Mouse (Mus musculus) adrenal gland, adult 8-10 months (tissue): ENCODE data around the gene Slc31a1. TPM values are rescaled to one million over a fixed set of nuclear protein-coding genes. Genes with fewer than 3 reads are reported as not detected.

Source experiments
- DNase-seq: peaks from one replicate; pipeline ENCODE4 v3.0.0; 2022
- total RNA-seq, 4 experiments: library from RNA; stranded (reverse); gene quantifications; 2 replicates each; pipeline ENCODE4 v1.2.4; 2022

The Slc31a1 gene
- total RNA-seq, 4 experiments from 2014 or later = 44.5 to 59.7 (median 49.9) TPM

DNA sequence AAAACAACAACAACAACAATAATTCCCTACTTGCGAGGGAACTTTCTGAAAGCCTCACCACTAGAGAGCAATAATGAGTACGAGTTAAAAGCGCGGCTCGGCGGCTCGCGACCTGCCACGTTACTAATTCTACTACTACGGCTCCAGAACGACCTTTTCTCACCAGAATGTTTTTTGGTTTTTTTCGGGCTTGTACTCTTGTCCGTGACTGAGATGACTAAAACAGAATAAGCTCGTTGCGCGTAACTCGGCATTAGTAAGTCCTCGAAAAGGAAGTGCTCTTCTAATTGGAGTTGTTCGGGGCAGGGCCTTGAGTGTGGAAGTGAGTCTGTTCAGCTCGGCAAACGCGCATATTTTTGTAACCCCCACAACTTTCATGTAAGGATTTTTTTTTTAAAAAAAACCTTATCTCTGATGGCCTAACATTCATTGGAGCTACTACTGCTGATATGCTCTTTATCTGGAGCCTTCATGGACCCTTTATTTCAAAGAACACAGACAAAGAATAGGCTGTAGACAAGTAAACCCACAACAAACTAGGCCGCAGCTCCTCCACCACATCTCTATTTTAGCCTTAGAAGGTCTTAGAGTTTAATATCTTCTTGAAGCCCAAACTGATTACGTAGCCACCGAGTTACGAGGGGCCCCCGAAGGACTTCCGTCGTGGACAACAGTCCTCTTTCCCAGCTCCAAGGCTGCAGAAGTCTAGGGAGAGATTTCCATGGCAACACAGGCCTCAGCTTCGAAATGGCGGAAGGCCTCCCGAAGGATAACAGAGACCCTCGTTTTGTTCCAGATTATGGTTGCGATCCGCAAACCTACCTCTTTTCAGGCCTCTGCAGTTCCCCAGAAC, 47.4 kb downstream of the Slc31a1 start:
- DNase-seq = peak; percentile 42

DNA sequence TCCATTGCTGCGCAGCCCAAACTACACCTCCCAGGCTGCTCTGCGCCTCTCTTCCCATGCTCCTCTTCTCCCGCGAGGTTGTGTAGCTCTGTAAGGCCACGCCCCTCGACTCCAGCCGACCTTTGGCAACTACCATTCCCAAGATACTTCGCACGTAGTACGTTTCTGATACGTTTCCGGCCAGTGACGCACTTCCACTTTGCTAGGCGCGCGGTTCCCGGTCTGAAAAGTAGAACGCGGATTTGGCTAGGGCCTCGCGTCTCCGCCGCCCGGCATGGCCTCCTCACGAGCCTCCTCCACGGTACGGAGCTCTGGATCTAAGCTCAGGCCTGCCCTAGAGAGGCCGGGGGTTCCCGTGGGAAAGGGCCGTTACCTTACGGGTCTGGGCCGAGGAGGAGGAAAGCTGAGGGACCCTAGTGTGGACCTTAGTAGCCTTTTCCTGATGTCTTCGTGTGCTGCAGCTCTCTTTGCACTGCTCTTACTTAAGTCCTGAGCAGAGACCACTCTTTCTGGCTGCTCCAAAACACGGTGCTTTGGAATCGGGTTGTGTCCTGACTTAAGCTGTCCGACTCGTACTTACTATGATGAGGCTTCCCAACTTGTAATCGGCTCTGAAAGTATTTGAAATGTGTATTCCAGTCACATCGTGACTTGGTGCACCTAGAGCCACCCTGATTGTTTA, 48.2 kb downstream of the Slc31a1 start, which contains the start of the genes Cdc26 and Prpf4:
Gene Cdc26, minus strand, starts transcription at position 42 of the 682 bp plus-strand sequence.
Gene Prpf4, plus strand, starts transcription at position 197 of the 682 bp plus-strand sequence.
- DNase-seq = peak; percentile 99

DNA sequence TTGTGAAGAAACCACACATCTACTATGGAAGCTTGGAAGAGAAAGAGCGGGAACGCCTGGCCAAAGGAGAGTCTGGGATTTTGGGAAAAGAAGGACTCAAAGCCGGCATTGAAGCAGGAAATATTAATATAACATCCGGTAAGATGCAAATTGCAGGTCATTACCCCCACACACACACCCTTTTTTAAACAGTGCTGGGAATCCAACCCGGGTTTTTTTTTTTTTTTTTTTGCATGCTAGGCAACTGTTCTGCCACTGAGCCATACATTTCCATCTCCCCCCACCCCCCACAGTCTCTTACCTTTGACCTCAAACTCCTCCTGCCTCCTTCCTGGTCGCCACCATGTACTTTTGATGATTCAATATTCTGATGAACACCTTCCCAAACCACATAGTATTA, 49.1 kb downstream of the Slc31a1 start:
- DNase-seq = no peak

DNA sequence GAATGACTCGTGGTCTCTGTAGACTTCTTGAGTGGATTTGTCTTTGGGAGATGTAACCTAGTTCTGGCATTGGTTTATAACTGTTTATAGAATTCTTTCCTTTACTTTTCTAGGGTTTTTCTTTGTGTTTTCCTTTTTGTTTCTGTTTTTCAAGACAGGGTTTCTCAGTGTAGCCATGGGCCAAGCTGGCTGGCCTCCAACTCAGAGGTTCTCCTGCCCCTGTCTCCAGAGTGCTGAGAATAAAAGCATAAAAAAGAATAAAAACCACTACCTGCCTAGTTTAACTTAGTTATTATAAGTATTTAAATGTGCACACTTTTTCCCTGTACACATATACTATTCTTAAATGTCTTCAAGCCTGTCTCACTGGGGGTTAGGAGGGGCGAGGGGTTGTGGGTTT, 49.8 kb downstream of the Slc31a1 start:
- no peak for DNase-seq

DNA sequence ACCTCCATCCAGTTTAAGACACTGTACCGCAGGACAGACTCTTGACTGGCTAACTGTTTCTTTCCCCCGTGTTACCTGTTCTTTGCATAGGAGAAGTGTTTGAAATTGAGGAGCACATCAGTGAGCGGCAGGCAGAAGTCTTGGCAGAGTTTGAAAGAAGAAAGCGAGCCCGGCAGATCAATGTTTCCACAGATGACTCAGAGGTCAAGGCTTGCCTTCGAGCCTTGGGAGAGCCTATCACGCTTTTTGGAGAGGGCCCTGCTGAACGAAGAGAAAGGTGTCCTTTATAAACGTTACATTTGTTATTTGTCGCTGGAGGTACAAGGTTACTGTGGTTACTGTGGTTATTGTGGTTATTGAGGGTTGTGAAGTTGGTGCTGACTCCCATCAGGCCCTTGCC, 51.1 kb downstream of the Slc31a1 start:
- DNase-seq = peak; percentile 80

DNA sequence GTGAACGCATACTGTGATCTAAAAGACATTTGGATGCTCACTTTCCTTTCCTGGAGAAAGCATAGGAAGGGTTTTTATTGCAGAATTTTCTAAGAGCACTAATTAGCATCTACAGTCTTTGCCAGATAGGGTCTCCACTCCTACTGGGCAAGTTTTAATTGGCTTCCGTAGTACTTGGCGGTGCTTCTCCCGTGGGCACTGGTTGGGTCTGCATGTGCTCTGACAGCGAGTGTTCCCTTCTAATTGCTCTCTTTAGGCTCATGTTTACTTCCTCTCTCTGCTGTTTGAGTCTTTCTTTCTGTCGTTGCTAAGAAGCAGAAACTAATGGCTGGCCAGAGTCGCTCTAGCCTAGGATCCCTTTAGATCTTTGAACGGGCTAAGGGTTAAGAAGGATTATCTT, 57.9 kb downstream of the Slc31a1 start:
- no peak for DNase-seq

DNA sequence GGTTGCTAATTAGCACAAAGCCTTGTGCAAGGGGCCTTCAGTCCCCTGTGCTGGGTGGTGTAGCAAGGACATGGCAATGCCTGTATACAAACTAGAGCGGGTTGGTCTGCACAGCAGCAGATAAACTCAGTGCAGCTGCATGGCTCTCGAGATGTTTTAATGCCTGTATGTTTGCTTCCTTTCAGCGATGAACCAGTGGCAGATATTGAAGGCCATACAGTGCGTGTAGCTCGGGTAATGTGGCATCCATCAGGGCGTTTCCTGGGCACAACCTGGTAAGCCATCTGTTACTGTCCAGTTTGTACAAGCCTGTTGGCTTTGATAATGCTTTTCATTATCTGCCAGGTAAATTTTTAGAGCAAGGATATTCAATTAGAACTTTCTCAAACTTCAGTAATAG, 58.6 kb downstream of the Slc31a1 start:
- no peak for DNase-seq

DNA sequence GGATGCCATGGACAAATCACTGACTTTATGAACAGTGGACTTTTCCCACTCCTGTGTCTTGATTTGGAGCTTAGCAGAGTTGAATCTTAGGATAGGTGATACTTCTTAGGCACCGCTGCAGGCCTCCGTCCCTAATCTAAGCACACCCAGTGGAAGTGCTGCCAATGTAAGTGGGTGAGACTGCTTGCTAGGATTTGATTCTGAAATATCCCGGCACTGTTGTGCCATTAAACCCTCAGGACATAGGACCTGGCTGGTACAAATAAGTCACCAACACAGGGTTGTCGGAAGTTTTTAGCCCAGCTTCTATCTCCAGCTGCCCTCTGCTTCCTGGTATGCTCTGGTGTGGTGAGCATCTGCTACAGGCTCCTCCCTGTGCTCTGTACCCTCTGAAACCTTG, 65.4 kb downstream of the Slc31a1 start:
- DNase-seq = no peak

DNA sequence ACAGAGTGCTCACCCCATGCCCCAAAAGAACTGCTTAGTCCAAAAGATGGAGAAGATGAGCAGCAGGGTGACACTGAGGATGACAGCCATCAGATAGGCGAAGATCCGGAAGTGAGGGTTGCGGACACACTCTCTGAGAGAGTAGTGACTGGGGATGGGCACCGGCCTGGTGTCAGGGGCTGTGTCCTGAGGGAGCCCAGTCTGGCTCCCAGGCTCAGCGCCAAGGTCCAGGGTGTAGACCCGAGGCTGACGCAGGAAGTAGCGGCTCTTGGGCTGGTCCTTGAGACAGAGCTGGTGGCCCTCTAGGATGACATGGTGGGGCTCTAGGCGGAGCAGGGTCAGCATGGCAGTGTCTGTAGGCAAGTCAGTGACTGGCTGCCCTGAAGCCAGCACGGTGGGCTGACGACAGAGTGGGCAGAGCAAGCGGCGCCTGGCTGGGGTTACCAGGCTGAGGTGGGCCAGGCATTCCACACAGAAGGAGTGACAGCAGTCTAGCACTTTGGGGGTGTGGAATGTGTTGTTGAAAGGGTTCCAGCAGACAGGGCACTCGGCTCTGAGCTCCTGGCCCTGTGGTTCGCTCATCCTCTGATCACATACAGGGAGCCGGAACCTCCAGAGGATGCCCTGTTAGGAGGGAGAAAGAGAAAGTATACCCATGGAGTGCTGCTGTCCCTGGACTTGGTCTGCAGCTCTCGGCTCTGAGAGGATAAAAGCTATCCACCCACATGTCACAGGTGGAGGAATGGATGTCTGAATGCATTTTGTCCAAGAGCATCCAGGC, 67.6 kb downstream of the Slc31a1 start:
- DNase-seq = no peak

DNA sequence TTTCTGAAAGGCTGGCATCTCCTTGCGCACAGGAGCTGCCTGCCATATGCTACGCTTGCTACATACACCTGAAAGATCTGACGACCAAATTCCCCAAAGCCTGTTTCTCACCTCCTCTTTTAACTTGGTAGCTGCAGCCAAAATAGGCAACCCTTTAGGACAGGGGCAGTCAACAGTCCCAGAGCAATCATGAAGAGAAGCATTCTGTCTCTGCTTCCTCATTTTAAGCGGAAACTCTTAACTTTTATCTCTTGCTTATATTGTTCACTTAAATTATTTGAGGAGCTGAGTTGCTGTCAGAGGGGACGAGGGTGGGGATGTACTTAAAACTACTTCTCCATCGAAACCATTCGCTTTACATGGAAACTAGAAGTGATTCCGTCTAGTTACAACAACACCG, 69.1 kb downstream of the Slc31a1 start:
- DNase-seq = no peak

DNA sequence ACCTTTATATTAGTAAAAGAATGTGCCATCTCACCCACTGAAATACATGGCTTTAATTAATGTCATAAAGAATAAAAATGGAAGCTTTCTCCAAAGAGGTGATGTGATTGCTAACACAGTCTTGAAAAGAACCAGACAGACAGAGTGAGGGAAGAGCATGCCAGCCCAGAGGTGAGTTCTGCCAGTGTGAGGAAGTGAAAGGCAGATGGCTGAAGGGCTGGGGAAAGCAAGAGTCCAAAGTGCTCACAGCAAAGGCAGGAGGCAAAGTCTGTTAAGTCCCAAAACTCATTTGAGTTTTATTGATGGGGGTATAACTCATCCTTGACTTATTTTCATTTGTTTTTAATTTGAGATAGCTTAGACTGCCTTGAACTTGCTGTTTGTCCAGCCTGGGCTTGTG, 70.2 kb downstream of the Slc31a1 start:
- DNase-seq = no peak

DNA sequence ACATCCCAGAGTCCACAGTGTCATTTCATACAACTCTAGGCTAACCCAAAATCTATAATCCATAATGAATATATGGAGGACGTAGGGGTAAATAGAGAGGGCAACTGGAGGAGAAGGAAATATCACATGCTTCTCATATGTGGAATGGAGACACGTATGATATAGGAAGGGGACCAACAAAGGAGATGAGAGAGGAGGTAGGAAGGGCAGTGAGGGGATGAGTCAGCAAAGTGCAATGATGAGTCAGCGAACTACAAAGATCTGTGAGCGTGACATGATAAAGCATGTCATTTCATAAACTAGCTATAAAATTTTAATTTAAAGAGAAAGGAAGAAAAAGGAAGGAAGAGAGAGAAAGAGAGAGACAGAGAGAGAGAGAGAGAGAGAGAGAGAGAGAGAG, 71.0 kb downstream of the Slc31a1 start:
- DNase-seq = no peak

DNA sequence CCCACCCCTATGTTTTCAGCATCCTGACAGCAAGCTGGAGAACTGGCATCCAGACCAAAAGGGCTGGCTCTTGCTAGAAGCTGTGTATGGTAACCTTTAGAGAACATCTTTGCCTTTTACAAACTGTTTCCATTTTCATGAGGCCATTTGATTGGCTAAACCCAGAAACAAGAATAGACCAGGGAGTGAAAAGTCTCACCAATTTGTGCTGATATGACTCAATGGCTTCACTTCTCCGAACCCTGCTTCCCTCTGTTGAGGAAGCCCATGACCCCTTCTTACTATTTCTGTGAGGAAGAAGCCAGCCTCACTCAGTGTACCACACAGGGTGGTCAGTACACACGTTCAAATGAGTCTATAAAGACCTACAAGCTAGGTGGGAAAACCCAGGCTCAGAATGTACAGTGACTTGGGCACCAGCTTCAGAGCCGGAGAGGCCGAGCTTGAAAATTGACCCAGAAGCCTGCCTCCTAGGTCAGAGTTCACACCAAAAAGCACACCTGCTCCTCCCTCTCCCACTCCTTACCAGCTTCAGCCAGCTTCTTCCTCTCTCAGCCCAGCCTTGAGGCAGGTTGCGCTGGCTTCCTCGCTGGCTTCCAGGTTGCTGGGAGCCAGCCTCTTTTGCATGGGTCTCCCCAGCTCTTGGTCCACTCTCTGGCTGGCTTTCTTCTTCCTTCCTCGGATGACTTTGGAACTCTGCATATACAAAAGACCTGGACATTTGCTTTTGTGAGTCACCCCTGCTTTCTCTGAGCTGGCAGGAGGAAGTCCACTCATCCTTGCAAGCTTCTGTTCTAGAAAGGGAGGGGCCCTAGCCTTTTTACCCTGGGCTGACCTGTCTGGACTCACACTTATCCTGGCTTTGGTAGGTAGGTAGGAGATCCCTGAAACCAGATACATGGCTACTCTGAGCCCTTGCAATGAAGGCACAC, 73.7 kb downstream of the Slc31a1 start:
- no peak for DNase-seq

DNA sequence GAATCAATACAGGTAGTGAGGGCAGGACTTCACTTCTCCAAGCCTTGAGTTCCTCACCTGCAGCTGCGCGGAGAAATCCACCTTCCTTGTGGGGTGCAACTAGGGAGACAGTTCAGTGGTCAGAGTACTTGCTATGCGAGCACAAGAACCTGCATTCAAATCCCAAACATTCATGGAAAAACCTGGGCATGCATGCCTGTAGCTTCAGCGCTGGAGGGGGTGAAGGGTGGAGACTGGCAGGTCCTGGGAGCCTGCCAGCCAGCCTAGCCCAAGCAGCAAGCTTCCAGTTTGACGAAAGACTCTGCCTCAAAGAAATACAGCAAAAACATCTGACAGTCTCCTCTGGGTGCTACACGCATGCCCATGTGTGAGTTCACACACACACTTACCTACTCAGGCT, 74.6 kb downstream of the Slc31a1 start, which contains the start of gene Rnf183:
Gene Rnf183, minus strand, starts transcription at position 172 of the 400 bp plus-strand sequence.
- DNase-seq = no peak

DNA sequence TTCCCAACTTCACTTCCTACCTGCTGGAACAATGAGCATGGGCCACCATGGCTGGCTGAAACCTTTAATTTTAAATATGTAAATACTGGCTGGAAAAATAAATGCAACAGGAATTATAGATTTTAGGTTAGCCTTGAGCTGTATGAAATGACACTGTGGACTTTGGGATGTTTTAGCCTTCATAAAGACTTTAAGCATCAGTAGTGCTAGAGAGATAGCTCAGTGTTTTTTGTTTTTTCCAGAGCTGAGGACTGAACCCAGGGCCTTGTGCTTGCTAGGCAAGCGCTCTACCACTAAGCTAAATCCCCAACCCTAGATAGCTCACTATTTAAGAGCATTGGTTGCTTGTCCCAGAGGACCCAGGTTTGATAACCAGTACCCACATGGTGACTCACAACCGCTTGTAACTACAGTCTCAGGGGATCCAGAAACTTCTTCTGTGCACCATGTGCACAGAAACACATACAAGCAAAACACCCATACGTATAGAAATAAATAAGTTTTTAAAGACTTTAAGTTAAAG, 76.8 kb downstream of the Slc31a1 start:
- DNase-seq = no peak

DNA sequence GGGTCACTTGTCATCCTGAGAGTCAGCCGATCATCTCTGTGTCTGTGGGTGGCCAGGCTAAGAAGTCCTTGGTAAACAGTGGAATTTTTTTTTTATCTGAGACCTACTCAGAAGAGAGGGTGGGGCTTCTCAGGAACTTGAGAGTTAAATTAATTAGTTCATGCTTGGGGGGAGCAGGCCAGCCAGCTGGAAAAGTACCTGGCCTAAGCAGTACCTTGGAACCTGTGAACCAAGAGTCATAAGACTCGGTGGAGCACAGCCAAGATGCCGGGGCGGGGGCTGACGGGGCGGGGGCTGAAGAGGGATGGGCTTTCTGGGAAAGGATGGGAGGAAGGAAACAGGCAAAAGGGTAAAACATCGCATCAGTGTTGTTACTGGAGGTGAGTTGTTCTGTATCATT, 77.3 kb downstream of the Slc31a1 start:
- no peak for DNase-seq

DNA sequence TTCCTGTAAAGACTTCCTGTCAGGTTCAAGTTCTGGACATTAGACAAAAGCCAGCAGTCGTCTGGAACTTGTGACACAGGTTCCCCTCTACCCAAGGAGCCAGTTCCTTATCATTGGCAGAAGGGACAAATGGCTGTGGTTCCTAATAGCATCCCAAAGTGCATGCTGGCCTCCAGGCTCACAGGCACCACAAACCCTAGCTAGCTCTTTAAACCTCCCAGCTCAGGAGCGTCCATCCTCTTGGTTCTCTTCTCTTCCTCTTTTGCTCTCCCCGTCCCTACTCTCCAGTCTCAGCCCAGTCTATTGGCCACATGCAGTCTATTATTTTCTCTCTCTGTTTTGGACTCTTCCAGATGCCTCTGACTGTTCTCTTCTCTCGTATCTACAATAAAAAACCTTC, 79.3 kb downstream of the Slc31a1 start:
- no peak for DNase-seq

DNA sequence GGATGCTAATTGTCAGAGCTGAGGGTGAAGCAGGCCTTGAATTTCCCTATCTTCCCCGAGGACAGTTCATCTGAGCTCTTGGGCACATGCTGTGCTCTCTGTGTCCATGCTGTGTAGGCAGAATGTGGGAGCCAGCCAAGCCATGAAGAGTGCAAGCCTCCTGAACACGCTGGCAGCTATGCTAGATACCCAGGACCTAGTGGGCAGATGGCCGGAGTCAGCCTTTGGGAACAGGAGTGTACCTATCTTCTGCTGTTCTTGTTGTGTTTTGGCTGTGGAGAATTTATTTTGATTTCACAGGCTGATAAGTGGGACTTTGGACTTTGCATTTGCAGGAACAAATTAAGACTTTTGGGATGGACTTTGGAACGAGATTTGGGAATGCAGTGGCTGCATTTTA, 80.0 kb downstream of the Slc31a1 start:
- no peak for DNase-seq

DNA sequence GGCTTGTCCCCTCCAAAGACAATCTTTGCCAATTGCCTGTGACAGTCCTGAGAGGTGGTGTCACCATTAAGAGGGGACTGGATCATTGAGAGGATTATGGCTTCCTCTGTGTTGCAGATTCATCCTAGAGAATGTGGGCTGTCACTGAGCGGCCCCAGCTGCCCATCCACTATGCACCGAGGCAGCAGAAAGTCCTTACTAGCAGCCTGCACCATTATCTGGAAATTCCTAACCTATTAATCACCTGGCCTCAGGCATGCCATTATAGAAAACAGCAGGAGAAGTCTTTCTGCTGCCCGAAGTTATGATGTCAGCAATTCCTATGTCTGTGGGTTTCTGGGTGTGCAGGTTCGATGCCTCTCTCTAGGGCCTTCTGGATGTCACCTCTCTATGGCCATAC, 80.5 kb downstream of the Slc31a1 start:
- DNase-seq = no peak
